Mouse (Mus musculus) spleen, adult 18-20 months (tissue): ENCODE results near the gene Slc6a6.

Source experiments
- DNase-seq, 2 experiments: peaks; one replicate each; pipeline ENCODE4 v3.0.0; 2022; ENCODE audit warnings: mixed read lengths in 2 of 2

The Slc6a6 gene

GRCm38 (mm10) chr6:91704446-91704845 is 20.6 kb downstream of the Slc6a6 start:
- no peak for DNase-seq

GRCm38 (mm10) chr6:91705651-91706050 is 21.8 kb downstream of the Slc6a6 start:
- DNase-seq, result no peak

GRCm38 (mm10) chr6:91706072-91706776 is 22.4 kb downstream of the Slc6a6 start:
- DNase-seq, result peak; percentile 41 to 43

- no peak for DNase-seq
These were observed 23.5 kb downstream of the Slc6a6 start for GRCm38 (mm10) chr6:91707276-91707885.

- DNase-seq, result no peak
These were observed 24.2 kb downstream of the Slc6a6 start for GRCm38 (mm10) chr6:91707886-91708564.

- DNase-seq, result no peak
These were observed 25.1 kb downstream of the Slc6a6 start for GRCm38 (mm10) chr6:91708919-91709318.

- no peak for DNase-seq
These were observed 26.6 kb downstream of the Slc6a6 start for GRCm38 (mm10) chr6:91710345-91710930.

- no peak for DNase-seq
These were observed 28.4 kb downstream of the Slc6a6 start for GRCm38 (mm10) chr6:91712097-91712854.

- peak; percentile 24 to 38 for DNase-seq
These were observed 29.0 kb downstream of the Slc6a6 start for GRCm38 (mm10) chr6:91712855-91713331.

GRCm38 (mm10) chr6:91713370-91713896 is 29.6 kb downstream of the Slc6a6 start:
- no peak for DNase-seq

- DNase-seq, result no peak
These were observed 31.2 kb downstream of the Slc6a6 start for GRCm38 (mm10) chr6:91715023-91715422.

GRCm38 (mm10) chr6:91715988-91716810 is 32.3 kb downstream of the Slc6a6 start:
- no peak for DNase-seq

GRCm38 (mm10) chr6:91718067-91718466 is 34.2 kb downstream of the Slc6a6 start:
- DNase-seq, result no peak

GRCm38 (mm10) chr6:91718603-91719002 is 34.8 kb downstream of the Slc6a6 start:
- DNase-seq, result no peak

GRCm38 (mm10) chr6:91719042-91719747 is 35.3 kb downstream of the Slc6a6 start:
- DNase-seq, result no peak

- no peak for DNase-seq
These were observed 36.1 kb downstream of the Slc6a6 start for GRCm38 (mm10) chr6:91719865-91720533.

- DNase-seq, result no peak
These were observed 36.8 kb downstream of the Slc6a6 start for GRCm38 (mm10) chr6:91720588-91721214.

GRCm38 (mm10) chr6:91721215-91721701 is 37.4 kb downstream of the Slc6a6 start:
- no peak for DNase-seq

GRCm38 (mm10) chr6:91727361-91727760 is 43.5 kb downstream of the Slc6a6 start:
- no peak for DNase-seq
